Mouse (Mus musculus) lung, postnatal 0 days (tissue): ENCODE measurements around the gene Tpcn2. TPM values are rescaled to one million over a fixed set of nuclear protein-coding genes. Genes with fewer than 3 reads are reported as not detected.

ENCODE experiments used
- ATAC-seq: fragments of 200-750 bp; cut with Nextera tagmentation; 2 replicates; pipeline ENCODE4 v1.8.0; 2017; ENCODE audit warnings: moderate library complexity
- DNase-seq: peaks from one replicate; pipeline ENCODE4 v3.0.0-alpha.2; 2016; ENCODE audit warnings: low spot score
- H3K27ac ChIP-seq: fragments of 300-500 bp; sonication (generic); 2 replicates; pipeline ENCODE4 v1.5.1; 2014; ENCODE audit warnings: antibody characterized with exemption, mild to moderate bottlenecking, low read length, mixed read lengths
- H3K27me3 ChIP-seq: fragments of 300-500 bp; sonication (generic); replicated peaks from 2 replicates; pipeline ENCODE4 v1.6.1; 2014; ENCODE audit warnings: low read length, mixed read lengths; ENCODE audit not compliant: insufficient read depth
- H3K36me3 ChIP-seq: fragments of 300-500 bp; sonication (generic); 2 replicates; pipeline ENCODE4 v1.6.1; 2014; ENCODE audit warnings: low read length, mixed read lengths; ENCODE audit not compliant: insufficient read depth
- H3K4me1 ChIP-seq: fragments of 300-500 bp; sonication (generic); 2 replicates; pipeline ENCODE4 v1.6.1; 2014; ENCODE audit warnings: antibody characterized with exemption, low read depth, low read length, mixed read lengths; ENCODE audit not compliant: insufficient read depth
- H3K4me2 ChIP-seq: fragments of 300-500 bp; sonication (generic); replicated peaks from 2 replicates; pipeline ENCODE4 v1.6.1; 2014; ENCODE audit warnings: low read depth, mild to moderate bottlenecking, low read length, moderate library complexity, mixed read lengths
- H3K4me3 ChIP-seq: fragments of 300-500 bp; sonication (generic); 2 replicates; pipeline ENCODE4 v1.5.1; 2014; ENCODE audit warnings: low read depth, low read length
- H3K9ac ChIP-seq: fragments of 300-500 bp; sonication (generic); replicated peaks from 2 replicates; pipeline ENCODE4 v1.6.1; 2014; ENCODE audit warnings: low read depth, mild to moderate bottlenecking
- H3K9me3 ChIP-seq: fragments of 300-500 bp; sonication (generic); 2 replicates; pipeline ENCODE4 v1.6.1; 2016; ENCODE audit warnings: low read length, mixed read lengths
- CTCF ChIP-seq: IDR thresholded peaks from 2 replicates; pipeline ENCODE4 v1.5.1; 2016; ENCODE audit warnings: antibody characterized with exemption, mild to moderate bottlenecking
- EP300 ChIP-seq: IDR thresholded peaks from 2 replicates; pipeline ENCODE4 v1.6.1; 2016; ENCODE audit warnings: antibody characterized with exemption, mild to moderate bottlenecking, control low read depth
- WGBS: fragments of 180-500 bp; shearing (Covaris S2); extraction: QIAGEN DNeasy Blood & Tissue Kit; methylation state at CpG from one replicate; pipeline ENCODE4 v1.1.7; 2014; 5-methylcytosine and 5-hydroxymethylcytosine counted together
- polyA plus RNA-seq: library from polyadenylated mRNA; unstranded; fragments of >200 nt; fragmentation: Nextera tagmentation; extraction: Ambion mirVana; gene quantifications from 2 replicates; pipeline ENCODE4 v1.2.1, GENCODE M21; 2015

Gene Tpcn2
- polyA plus RNA-seq, 1 experiment from 2014 or later = 22.7 TPM

GRCm38 (mm10) chr7:145137871-145138270 lies 145.9 kb downstream of the Tpcn2 start:
- H3K27ac ChIP-seq = no peak overlapping the region
- DNase-seq = no peak
- 71% methylated on average over 1 of the region's 1 CpGs for WGBS
- no peaks in the 10 kb centered on the region for H3K27me3 ChIP-seq
- no peak overlapping the region for H3K4me2 ChIP-seq
- no peaks in the 10 kb centered on the region for H3K4me1 ChIP-seq
- no peaks in the 10 kb centered on the region for H3K36me3 ChIP-seq
- peaks cover 8% of the 10 kb centered on the region; the same call in 1 of the 2 replicates for H3K9me3 ChIP-seq
- ATAC-seq = no peak
- H3K9ac ChIP-seq = no peak overlapping the region
- no peak for TF ChIP-seq EP300
- TF ChIP-seq CTCF = no peak; the same call in 1 of the 2 replicates
- H3K4me3 ChIP-seq = no peak overlapping the region

- ATAC-seq (no peak), DNase-seq (no peak)
- Histone ChIP-seq H3K27ac (no peak overlapping the region), H3K4me2 (no peak overlapping the region), H3K9ac (no peak overlapping the region), H3K9me3 (peaks cover 8% of the 10 kb centered on the region; the same call in 1 of the 2 replicates), H3K27me3 (no peaks in the 10 kb centered on the region), H3K4me3 (no peak overlapping the region), H3K36me3 (no peaks in the 10 kb centered on the region), H3K4me1 (no peaks in the 10 kb centered on the region)
- 86% methylated on average over 4 of the region's 4 CpGs for WGBS
- TF ChIP-seq CTCF = no peak
- no peak for TF ChIP-seq EP300
These were observed 147.0 kb downstream of the Tpcn2 start for GRCm38 (mm10) chr7:145136831-145137230.

Other genes with a start within 250 kb of the Tpcn2 start
- gene 1810010D01Rik, start 75.9 kb downstream of the Tpcn2 start, polyA plus RNA-seq = 0.73 and 0.94 TPM in 2 replicates
- gene Mrgprf, start 16.8 kb upstream of the Tpcn2 start, polyA plus RNA-seq = 2.6 and 3.4 TPM in 2 replicates
- not detected in 2 replicates for gene Mrgprd, start 30.8 kb upstream of the Tpcn2 start, polyA plus RNA-seq